Mouse (Mus musculus): ENCODE measurements around the gene Igf1. TPM values are rescaled to one million over a fixed set of nuclear protein-coding genes. Genes with fewer than 3 reads are reported as not detected.

Gene Igf1
- polyA plus RNA-seq, 1 experiment = 56.0 TPM

GRCm38 (mm10) chr10:87894461-87895120 is 36.5 kb downstream of the Igf1 start:
- no peaks in the 10 kb centered on the region for H3K4me1 ChIP-seq (ENCODE audit: control insufficient read depth, insufficient read depth, insufficient read length)
- no peak for DNase-seq (ENCODE audit: low read depth in 1 of 2, low spot score in 2 of 2)
- H3K4me3 ChIP-seq (ENCODE audit: extremely low read depth, insufficient read depth, insufficient read length) = no peak overlapping the region
- no peaks in the 10 kb centered on the region for H3K36me3 ChIP-seq (ENCODE audit: control insufficient read depth, insufficient read depth, low read length)
- 83% methylated on average over 4 of the region's 4 CpGs for WGBS
- no peak for TF ChIP-seq POLR2A (IDR thresholded peaks at IDR 0.05; ENCODE audit: low read depth, low read length)
- no peak for TF ChIP-seq CTCF (IDR thresholded peaks at IDR 0.05; ENCODE audit: extremely low read depth, insufficient read depth, insufficient read length, insufficient replicate concordance)
- no peak overlapping the region for H3K27ac ChIP-seq (ENCODE audit: insufficient read depth, low read length)
- H3K27me3 ChIP-seq (ENCODE audit: control insufficient read depth, insufficient read depth, low read length) = no peaks in the 10 kb centered on the region

DNA sequence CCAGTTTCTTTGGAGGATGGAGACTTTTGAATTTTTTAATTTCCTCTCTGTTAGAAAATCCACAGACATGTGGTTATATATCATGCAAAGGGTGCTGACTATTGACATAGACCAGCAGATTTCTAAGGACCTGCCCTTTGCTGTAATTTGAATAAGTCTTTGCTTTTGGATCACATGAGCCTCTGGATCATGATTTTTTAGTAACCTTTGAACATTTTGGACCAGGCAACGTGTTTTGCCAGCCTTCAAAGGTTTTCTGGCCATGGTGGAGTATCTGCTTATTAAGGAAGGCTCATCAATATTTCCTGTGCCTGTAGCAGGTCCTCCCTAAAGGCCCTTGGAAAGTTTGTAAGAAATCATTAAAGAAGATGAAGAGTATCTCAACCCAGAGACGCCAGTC is 37.3 kb downstream of the Igf1 start:
- Histone ChIP-seq H3K4me3 (ENCODE audit: extremely low read depth, insufficient read depth, insufficient read length) (no peak overlapping the region), H3K36me3 (ENCODE audit: control insufficient read depth, insufficient read depth, low read length) (no peaks in the 10 kb centered on the region), H3K27ac (ENCODE audit: insufficient read depth, low read length) (no peak overlapping the region), H3K4me1 (ENCODE audit: control insufficient read depth, insufficient read depth, insufficient read length) (no peaks in the 10 kb centered on the region), H3K27me3 (ENCODE audit: control insufficient read depth, insufficient read depth, low read length) (no peaks in the 10 kb centered on the region)
- no peak for DNase-seq (ENCODE audit: low read depth in 1 of 2, low spot score in 2 of 2)
- 69% methylated on average over 2 of the region's 2 CpGs for WGBS
- TF ChIP-seq POLR2A (IDR thresholded peaks at IDR 0.05; ENCODE audit: low read depth, low read length) (no peak), CTCF (IDR thresholded peaks at IDR 0.05; ENCODE audit: extremely low read depth, insufficient read depth, insufficient read length, insufficient replicate concordance) (no peak)

DNA sequence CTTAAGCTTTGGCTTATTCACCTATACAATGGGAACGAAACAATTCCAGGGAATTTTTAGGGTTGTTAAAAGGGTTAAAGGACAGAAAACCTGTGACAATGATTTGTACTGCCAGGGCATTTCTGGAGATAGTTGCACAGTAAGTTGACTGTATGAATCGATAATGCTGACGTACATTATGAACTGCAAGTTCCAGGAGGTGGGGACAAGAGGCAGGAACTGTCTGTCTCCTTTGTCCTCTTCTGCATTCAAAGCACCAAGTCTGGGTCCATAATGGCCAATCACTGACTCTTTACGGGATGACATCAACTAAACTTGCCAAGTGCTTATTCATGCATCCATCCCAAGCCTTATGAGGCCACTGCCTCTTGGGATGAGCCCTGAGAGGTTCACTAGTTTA is 39.3 kb downstream of the Igf1 start:
- 89% methylated on average over 4 of the region's 4 CpGs for WGBS
- no peaks in the 10 kb centered on the region for H3K4me1 ChIP-seq (ENCODE audit: control insufficient read depth, insufficient read depth, insufficient read length)
- H3K36me3 ChIP-seq (ENCODE audit: control insufficient read depth, insufficient read depth, low read length) = no peaks in the 10 kb centered on the region

GRCm38 (mm10) chr10:87898826-87899225 is 40.8 kb downstream of the Igf1 start:
- Histone ChIP-seq H3K27me3 (ENCODE audit: control insufficient read depth, insufficient read depth, low read length) (no peaks in the 10 kb centered on the region), H3K4me3 (ENCODE audit: extremely low read depth, insufficient read depth, insufficient read length) (no peak overlapping the region), H3K36me3 (ENCODE audit: control insufficient read depth, insufficient read depth, low read length) (no peaks in the 10 kb centered on the region), H3K4me1 (ENCODE audit: control insufficient read depth, insufficient read depth, insufficient read length) (no peaks in the 10 kb centered on the region), H3K27ac (ENCODE audit: insufficient read depth, low read length) (no peak overlapping the region)
- 87% methylated on average over 3 of the region's 3 CpGs for WGBS
- DNase-seq (ENCODE audit: low read depth in 1 of 2, low spot score in 2 of 2) = no peak
- TF ChIP-seq CTCF (IDR thresholded peaks at IDR 0.05; ENCODE audit: extremely low read depth, insufficient read depth, insufficient read length, insufficient replicate concordance) (no peak), POLR2A (IDR thresholded peaks at IDR 0.05; ENCODE audit: low read depth, low read length) (no peak)

More for the DNA sequence above, 39.3 kb downstream of the Igf1 start:
- no peak for DNase-seq (ENCODE audit: low read depth in 1 of 2, low spot score in 2 of 2)
- H3K27ac ChIP-seq (ENCODE audit: insufficient read depth, low read length) = no peak overlapping the region
- no peaks in the 10 kb centered on the region for H3K27me3 ChIP-seq (ENCODE audit: control insufficient read depth, insufficient read depth, low read length)
- TF ChIP-seq POLR2A (IDR thresholded peaks at IDR 0.05; ENCODE audit: low read depth, low read length) (no peak), CTCF (IDR thresholded peaks at IDR 0.05; ENCODE audit: extremely low read depth, insufficient read depth, insufficient read length, insufficient replicate concordance) (no peak)
- no peak overlapping the region for H3K4me3 ChIP-seq (ENCODE audit: extremely low read depth, insufficient read depth, insufficient read length)

GRCm38 (mm10) chr10:87901916-87902315 is 43.9 kb downstream of the Igf1 start:
- TF ChIP-seq POLR2A (IDR thresholded peaks at IDR 0.05; ENCODE audit: low read depth, low read length) (no peak), CTCF (IDR thresholded peaks at IDR 0.05; ENCODE audit: extremely low read depth, insufficient read depth, insufficient read length, insufficient replicate concordance) (no peak)
- Histone ChIP-seq H3K27me3 (ENCODE audit: control insufficient read depth, insufficient read depth, low read length) (no peaks in the 10 kb centered on the region), H3K4me1 (ENCODE audit: control insufficient read depth, insufficient read depth, insufficient read length) (no peaks in the 10 kb centered on the region), H3K27ac (ENCODE audit: insufficient read depth, low read length) (no peak overlapping the region), H3K4me3 (ENCODE audit: extremely low read depth, insufficient read depth, insufficient read length) (no peak overlapping the region), H3K36me3 (ENCODE audit: control insufficient read depth, insufficient read depth, low read length) (no peaks in the 10 kb centered on the region)
- no peak for DNase-seq (ENCODE audit: low read depth in 1 of 2, low spot score in 2 of 2)
- WGBS = 85% methylated on average over 7 of the region's 7 CpGs

DNA sequence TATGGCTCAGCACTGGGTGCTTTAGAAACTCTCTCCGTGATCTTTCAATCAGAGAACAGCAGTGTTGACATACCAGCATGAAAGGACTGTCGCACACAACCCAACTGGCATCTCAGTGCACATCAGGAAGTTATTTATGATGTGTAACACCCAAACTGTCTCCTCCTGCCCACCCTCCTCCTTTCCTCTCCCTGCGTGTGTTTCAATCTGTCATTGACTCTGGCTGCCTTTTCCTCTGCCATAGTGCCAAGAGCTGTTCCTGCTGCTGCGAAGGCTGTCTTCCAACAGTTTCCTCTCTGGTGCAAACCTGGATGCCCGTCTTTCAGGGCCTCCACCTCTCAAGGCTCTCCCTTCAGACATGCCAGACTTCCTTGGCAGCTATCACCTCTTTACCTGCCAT is 46.3 kb downstream of the Igf1 start:
- TF ChIP-seq CTCF (IDR thresholded peaks at IDR 0.05; ENCODE audit: extremely low read depth, insufficient read depth, insufficient read length, insufficient replicate concordance) (no peak), POLR2A (IDR thresholded peaks at IDR 0.05; ENCODE audit: low read depth, low read length) (no peak)
- no peaks in the 10 kb centered on the region for H3K36me3 ChIP-seq (ENCODE audit: control insufficient read depth, insufficient read depth, low read length)
- H3K4me1 ChIP-seq (ENCODE audit: control insufficient read depth, insufficient read depth, insufficient read length) = no peaks in the 10 kb centered on the region
- WGBS = 78% methylated on average over 5 of the region's 5 CpGs
- DNase-seq (ENCODE audit: low read depth in 1 of 2, low spot score in 2 of 2) = no peak
- no peak overlapping the region for H3K4me3 ChIP-seq (ENCODE audit: extremely low read depth, insufficient read depth, insufficient read length)
- H3K27me3 ChIP-seq (ENCODE audit: control insufficient read depth, insufficient read depth, low read length) = no peaks in the 10 kb centered on the region
- H3K27ac ChIP-seq (ENCODE audit: insufficient read depth, low read length) = no peak overlapping the region

DNA sequence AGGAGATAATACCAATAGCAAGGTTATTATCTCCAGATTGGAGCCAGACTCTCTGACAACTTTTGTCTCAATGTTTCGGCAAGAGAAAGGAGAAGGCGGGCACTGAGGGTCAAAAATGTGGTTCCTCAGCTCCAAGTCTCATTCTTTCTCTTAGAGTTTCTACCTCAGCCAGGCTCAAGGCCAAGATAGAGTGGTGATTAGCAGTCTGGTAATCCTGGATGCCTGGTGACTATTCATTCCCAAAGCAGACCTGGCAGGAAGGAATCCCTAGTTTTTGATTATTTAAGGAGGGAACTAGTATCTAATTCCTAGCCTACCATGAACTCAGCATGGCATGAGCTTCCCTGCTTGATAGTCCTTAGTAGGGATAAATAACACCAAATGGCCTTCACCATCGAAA is 47.0 kb downstream of the Igf1 start:
- Histone ChIP-seq H3K27ac (ENCODE audit: insufficient read depth, low read length) (no peak overlapping the region), H3K27me3 (ENCODE audit: control insufficient read depth, insufficient read depth, low read length) (no peaks in the 10 kb centered on the region), H3K4me3 (ENCODE audit: extremely low read depth, insufficient read depth, insufficient read length) (no peak overlapping the region), H3K4me1 (ENCODE audit: control insufficient read depth, insufficient read depth, insufficient read length) (no peaks in the 10 kb centered on the region), H3K36me3 (ENCODE audit: control insufficient read depth, insufficient read depth, low read length) (no peaks in the 10 kb centered on the region)
- TF ChIP-seq CTCF (IDR thresholded peaks at IDR 0.05; ENCODE audit: extremely low read depth, insufficient read depth, insufficient read length, insufficient replicate concordance) (no peak), POLR2A (IDR thresholded peaks at IDR 0.05; ENCODE audit: low read depth, low read length) (no peak)
- DNase-seq (ENCODE audit: low read depth in 1 of 2, low spot score in 2 of 2) = no peak
- WGBS = 85% methylated on average over 3 of the region's 3 CpGs

Data from spleen, adult 2 months (tissue).